Mouse (Mus musculus): ENCODE data around the gene Arhgap42.

DNA sequence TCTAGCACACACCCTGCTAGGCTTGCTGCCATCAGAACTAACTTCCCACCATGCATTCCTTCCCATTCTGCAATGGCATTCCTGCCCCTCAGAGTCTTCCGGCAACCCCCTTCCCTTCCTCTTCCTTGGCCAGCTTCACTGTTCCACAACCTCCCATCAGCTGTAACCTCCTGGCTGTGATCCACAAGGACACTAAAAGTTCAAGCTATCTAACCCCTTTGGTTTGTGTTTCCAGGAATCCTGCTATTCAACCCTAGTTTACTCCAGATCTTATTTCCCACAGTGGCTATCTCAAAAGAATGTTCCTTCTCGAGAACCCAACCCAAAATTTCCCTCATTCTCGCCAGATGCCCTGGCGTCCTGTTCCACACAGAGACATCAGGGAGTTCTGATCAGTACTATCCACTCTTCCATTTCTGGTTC is 73.2 kb downstream of the Arhgap42 start:
- TF ChIP-seq CTCF (IDR thresholded peaks at IDR 0.05; ENCODE audit: borderline replicate concordance, extremely low read depth, insufficient read depth, insufficient read length) (no peak), POLR2A (IDR thresholded peaks at IDR 0.05; ENCODE audit: borderline replicate concordance, extremely low read depth, insufficient read depth, insufficient read length, poor library complexity, severe bottlenecking) (no peak)

Measured in brain, embryonic 14.5 days (tissue).